Mouse (Mus musculus): ENCODE data around the gene Ambra1. TPM values are rescaled to one million over a fixed set of nuclear protein-coding genes. Genes with fewer than 3 reads are reported as not detected.

Ambra1 gene
- total RNA-seq, 2 experiments from 2014 or later, result 50.5 to 52.3 TPM

DNA sequence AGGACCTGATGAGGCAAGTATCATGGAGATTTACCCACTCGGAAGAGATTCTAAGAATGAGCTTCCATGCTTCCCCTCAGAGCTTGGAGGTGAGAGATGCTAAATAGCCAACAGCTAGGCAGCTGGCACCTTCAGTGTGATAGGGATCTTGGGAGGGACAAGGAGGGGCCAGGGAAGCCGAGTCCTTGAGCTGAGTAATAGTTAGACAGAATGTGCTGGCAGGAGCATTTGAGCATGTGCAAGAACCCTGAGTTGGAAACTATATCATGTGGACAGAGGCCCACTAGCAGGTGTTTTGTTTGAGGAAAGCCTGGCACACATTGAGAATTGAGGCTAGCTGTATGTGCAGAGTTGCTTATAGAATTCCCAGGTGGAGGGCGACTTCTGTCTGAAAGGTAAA lies 182.7 kb downstream of the Ambra1 start:
- intact Hi-C loops (cut with DNase I), result no loop called here
- DNase-seq (ENCODE audit: low spot score in 2 of 2), result no peak

DNA sequence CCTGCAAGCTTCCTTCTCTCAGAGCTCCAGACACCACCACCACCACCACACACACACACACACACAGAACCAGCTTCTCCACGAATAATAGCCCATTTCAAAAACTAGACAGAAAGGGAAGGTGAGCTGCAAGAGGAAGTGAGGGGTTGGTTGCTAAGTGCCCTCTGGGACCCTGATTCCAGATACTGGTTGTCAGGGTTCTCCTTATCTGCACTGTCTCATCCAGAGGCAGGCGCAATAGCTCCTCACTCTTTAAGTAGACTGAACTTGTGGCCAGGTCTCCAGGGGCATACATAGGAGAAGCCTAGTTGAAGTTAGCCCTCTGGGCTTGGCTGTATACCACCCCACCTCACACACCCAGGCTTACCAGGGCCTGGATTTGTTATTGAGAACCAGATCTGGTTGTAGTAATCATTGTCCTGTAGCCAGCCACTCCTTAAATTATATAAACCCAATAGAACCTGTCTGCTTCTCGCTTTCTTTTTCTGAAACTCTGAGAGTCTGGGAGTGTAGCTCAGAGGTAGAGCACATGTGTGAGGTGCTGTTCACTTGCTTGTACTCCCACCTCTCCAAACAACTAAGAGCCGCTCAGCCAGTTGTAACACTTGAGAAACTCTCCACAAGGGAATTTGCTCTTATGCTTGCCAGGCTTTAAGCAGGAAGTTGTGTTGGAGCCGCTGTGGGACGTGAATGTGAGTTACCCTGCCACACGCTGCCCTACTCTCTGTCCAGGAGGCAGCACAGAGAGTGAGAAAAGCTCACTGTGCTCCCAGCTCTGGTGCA lies 183.6 kb downstream of the Ambra1 start:
- DNase-seq (ENCODE audit: low spot score in 2 of 2), result no peak
- intact Hi-C loops (cut with DNase I), result no loop called here

DNA sequence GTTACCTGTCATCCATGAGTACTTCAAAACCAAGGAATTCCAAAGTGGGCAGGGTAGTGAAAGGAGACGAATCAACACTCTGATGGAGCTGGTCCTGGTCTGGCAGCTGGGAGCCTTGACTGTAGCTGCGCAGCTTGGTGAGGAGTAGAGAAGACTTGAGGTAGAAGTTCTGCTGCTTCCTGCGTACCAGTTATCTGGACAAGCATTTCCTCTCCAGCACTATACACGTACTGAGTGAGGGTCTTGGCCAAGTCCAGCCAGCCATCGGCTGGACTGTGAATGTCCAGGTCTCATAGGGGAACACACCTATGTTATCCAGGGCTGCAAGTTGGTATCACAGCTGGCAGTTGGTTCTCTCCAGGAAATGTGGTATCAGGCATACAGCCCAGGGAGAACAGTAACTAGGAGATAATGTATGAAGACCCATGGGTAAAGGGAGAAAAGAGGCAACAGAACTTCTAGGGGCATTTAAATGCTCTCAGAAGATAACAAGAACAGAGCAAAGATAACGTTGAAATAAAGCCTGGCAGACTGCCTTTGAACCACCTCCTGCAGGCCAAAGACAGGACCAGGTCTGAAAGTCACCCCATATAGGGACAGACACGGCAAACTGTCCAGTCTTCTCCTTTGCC lies 186.5 kb downstream of the Ambra1 start:
- intact Hi-C loops (cut with DNase I), result no loop called here
- DNase-seq (ENCODE audit: low spot score in 2 of 2), result no peak

DNA sequence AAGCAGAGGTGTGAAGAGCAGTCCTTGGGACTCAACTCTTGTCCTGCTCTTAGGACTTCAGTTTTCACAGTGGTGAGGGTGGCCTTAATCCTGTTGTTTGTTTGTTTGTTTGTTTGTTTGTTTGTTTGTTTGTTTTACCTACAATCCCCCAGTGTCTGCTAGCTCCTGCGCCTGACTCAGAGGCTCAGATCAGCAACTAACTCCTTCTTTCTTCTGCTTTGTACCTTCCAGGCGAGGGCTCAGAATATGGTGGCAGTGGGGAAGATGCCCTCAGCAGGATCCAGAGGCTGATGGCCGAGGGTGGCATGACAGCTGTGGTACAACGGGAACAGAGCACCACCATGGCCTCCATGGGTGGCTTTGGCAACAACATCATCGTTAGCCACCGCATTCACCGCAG lies 187.2 kb downstream of the Ambra1 start:
- intact Hi-C loops (cut with DNase I), result no loop called here
- DNase-seq (ENCODE audit: low spot score in 2 of 2), result no peak

DNA sequence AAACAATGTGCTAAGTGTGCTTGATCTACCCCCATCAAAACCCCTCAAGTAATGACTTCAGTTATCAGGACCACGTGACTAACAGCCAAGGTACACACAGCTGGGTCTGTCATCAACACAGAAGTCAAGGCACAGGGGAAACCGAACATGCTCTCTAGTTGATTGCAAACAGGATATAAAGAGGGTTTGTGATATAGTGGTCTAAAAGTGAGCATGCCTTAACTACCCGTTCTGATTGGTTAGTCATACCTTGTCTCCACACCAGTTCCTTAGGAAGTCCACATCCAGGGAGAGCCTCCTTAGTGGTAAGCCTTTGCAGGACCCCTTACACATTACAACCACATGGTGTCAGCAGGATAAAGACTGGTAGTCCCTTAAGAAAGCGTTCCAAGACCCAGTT lies 190.2 kb downstream of the Ambra1 start:
- intact Hi-C loops (cut with DNase I), result no loop called here
- DNase-seq (ENCODE audit: low spot score in 2 of 2), result no peak

DNA sequence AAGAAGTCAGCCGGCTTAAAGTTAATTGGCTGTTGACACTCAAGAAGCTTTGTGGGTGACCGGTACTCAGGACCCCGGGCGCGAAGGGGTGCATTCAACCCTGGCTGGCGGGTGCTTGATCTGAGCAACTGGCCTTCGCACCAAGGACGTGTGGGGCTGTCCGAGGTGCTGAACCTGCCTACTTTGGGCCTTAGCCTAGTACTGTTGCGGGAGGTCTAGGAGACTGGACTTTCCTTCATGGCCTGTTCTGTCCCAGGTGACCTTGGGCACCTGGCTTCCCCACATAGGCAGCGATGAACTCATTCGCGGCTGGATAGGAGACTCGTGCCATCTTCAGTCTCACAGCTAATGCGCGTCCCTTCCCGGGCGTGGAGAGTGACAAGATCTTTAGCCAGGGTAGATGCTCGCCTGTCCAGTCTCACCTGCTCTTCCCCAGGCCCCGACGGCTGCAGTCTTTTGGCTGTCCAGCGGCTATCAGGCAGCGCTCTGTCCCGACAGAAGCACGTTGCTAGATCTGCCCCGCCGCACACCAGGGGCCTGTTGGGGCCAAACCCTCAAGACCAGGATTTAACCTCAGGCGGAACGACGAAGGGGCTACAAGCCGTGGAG lies 191.4 kb downstream of the Ambra1 start:
- intact Hi-C loops (cut with DNase I), result no loop called here
- no peak for DNase-seq (ENCODE audit: low spot score in 2 of 2)

DNA sequence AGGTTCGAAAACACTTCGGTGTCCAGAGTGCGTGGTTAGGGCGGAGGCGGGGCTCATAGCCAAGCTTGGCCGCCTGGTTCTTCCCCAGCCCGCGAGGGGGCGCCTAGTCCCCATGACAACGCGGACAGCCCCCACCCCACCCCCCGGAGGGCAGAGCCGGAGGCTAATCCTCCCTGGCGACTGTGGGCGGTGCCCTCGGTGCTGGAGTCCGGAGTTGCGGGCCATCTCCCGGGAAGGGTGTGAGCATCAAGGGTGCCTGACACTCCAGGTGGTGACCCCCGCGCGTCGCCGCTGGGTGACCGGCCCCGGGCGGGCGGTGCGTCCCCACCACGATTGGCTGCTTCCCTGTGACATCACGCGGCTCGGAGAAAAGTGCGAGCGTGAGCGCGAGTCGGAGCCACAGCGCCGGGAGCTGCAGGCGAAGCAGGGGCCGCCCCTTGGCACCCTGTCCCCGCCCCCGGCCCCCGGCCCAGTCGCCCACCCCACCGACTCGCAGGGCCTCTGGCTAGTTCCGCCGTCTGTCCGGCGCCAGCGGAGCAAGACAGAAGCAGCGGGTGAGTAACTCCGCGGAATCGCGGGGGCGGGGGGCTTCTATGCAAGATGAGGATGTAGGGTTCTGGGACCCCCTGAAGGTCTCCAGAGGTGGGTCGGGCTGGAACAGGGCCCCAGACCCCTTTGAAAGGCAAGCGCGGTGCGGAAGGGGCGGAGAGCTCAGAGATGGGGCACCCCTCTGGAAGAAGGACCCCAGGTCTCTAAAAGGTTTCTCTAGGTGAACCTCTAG lies 192.0 kb downstream of the Ambra1 start:
- intact Hi-C loops (cut with DNase I), result loop anchor here (2.0 kb wide), 1 partner anchor 211 kb away; the partner anchor contains the start of genes Atg13 and Harbi1

DNA sequence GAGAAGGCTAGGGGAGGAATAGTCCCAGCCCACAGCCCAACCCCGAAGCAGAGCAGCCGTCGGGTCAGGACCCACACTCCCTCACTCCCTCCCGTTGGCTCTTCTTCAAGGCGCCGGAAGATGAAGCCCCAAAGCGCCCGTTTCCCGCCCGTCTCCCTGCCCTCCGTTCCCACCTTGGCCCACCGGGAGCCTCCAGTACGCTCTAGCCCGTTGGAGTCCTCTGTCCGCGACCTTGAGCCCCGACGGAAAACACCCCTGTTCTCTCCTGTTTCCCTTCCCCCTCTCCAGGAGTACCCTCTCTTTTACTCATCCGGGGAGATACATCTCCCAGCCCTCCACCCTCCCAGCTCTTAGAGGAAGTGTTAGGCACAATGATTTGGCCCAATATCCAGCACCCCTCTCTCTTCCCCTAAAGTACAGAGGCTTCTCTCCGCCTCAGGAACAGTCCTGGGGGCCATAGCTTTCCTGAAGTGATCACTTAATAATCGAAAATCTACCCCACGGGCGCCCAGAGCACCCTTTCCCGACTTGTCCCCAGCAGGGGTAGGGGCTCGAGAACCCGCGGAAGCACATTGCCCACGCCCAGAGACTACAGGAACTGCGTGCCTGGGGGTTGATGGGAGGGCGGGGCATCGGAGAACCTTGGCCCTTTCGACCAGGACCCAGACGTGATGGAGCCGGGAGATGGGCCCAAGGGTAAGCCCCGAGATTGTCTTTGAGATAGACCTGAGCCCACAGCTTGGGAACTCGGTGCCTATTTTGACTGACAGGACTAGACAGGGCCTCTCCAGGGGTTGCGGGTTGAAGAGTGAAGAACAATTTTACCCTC lies 192.9 kb downstream of the Ambra1 start:
- DNase-seq (ENCODE audit: low spot score in 2 of 2), result no peak
- intact Hi-C loops (cut with DNase I), result loop anchor here (2.0 kb wide), 1 partner anchor 212 kb away; the partner anchor contains the start of genes Atg13 and Harbi1

More for the DNA sequence above, 192.0 kb downstream of the Ambra1 start:
- DNase-seq (ENCODE audit: low spot score in 2 of 2), result peak; percentile 87 to 88

DNA sequence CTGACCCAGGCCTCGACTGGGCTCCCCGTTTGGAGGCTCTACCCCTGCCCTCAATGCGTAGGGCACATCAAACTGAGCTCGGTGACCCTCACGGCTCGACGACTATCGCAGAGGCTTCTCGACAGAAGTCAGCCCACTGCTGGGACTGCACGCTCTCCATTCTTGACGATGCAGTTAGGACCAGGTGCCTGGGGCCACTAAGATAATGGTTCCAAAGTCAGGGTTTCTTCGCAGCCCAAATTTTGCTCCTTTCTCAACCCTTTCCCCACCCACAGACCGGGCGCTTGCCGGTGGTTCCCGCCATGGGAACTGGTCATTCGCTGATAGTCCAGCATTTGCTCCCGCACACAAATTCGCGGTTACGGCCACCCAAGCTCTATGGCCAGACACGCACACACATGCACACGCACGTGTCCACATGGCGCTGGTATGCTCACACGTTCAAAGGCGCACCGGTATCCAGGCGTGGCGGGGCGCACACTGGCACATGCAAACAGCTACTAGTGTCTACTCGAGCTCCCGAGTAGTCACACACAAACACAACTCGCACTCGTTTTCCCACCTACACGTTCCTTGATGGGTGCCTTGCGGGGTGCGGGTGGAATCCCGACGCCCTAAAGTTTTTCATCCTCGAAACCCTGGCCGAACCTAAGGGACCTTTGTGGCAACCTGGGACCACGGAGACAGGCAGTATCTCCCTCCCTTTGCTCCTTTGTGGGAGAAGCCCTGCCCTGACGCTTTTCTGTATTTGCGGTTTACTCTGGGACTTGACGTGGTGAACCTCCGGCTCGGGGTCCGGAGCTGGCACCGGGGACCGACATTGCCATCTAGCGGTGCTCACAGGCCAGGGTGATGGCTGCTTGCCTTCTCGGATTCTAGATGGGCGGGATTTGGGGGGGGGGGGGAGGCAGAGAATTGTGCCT lies 193.7 kb downstream of the Ambra1 start:
- DNase-seq (ENCODE audit: low spot score in 2 of 2), result peak in 1 of 2 experiments; percentile 83
- intact Hi-C loops (cut with DNase I), result loop anchor here (1.0 to 2.0 kb wide), 2 partner anchors 144 to 213 kb away; partner anchors contain the start of genes Atg13 and Harbi1

DNA sequence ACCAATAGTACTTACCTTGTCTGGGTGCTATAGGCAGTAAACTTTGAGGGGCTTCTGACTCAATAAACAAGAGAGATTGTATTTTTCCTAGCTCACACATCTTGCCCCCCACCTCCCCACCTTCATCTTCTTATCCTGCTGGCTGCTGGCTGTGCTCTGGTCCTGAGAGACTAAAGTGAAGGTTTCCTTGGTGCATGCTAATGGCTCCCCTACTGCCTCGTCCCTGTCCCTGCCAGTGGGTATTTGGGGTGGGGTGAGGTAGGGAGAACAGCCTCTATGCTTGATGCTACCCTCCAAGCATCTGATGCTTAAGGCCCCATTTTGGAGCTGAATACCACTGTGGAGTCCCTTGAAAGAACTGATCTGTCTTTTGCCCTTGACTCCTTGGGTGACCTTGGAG lies 194.8 kb downstream of the Ambra1 start:
- intact Hi-C loops (cut with DNase I), result loop anchor here (1.0 to 5.0 kb wide), 2 partner anchors 38 to 145 kb away; no protein-coding TSS in a partner anchor
- DNase-seq (ENCODE audit: low spot score in 2 of 2), result peak in 1 of 2 experiments; percentile 6

DNA sequence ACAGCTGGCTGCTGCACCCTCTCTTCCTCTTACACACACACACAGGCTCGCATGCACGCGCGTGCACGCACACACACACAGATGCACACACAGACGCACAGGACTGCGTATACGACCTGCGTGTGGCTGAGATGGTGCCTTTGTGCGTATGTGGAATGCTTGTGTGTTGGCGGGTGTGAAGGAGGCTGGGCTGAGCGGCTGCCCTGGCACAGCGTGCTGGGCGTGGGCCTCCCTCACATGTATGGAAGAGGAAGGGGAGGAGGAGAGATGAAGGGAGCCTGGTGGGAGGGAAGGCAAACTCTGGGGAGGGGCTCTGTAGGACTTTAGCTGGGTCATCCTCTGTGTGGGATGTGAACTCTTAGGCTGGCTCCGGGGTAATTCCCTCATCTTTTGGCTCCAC lies 195.5 kb downstream of the Ambra1 start:
- intact Hi-C loops (cut with DNase I), result loop anchor here (5.0 kb wide), 1 partner anchor 37 kb away; no protein-coding TSS in a partner anchor
- DNase-seq (ENCODE audit: low spot score in 2 of 2), result peak in 1 of 2 experiments; percentile 93

DNA sequence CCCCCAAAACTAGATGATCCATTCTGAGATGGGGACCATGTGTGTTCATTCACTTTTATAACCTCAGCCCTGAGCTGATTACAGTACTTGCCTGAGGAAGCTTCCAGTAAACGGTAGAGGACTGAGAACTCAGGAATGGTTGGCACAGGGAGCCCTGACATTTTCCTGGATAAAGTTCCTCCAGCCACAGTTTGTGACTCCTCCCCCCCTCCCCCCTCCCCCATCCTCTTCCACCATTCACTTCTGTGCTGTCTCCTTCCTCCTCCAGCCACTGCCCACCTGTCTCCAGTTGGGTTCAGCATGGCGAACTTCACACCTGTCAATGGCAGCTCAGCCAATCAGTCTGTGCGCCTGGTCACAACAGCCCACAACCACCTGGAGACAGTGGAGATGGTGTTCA lies 197.0 kb downstream of the Ambra1 start, which contains the start of gene Chrm4:
Gene Chrm4, plus strand, starts transcription at position 301 of the 400 bp plus-strand sequence.
- intact Hi-C loops (cut with DNase I), result loop anchor here (5.0 kb wide), 1 partner anchor 35 kb away; no protein-coding TSS in a partner anchor
- no peak for DNase-seq (ENCODE audit: low spot score in 2 of 2)

DNA sequence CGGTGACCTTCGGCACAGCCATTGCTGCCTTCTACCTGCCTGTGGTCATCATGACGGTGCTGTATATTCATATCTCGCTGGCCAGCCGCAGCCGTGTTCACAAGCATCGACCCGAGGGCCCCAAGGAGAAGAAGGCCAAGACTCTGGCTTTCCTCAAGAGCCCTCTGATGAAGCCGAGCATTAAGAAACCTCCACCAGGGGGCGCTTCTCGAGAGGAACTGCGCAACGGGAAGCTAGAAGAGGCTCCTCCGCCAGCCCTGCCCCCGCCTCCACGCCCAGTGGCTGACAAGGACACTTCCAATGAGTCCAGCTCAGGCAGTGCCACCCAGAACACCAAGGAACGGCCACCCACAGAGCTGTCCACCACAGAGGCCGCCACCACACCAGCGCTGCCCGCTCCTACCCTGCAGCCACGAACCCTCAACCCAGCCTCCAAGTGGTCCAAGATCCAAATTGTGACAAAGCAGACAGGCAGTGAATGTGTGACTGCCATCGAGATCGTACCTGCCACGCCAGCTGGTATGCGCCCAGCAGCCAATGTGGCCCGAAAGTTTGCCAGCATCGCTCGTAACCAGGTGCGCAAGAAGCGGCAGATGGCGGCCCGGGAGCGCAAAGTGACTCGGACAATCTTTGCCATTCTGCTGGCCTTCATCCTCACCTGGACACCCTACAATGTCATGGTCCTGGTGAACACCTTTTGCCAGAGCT lies 198.0 kb downstream of the Ambra1 start:
- intact Hi-C loops (cut with DNase I), result loop anchor here (5.0 kb wide), 1 partner anchor 34 kb away; no protein-coding TSS in a partner anchor
- DNase-seq (ENCODE audit: low spot score in 2 of 2), result peak; percentile 80 to 86

DNA sequence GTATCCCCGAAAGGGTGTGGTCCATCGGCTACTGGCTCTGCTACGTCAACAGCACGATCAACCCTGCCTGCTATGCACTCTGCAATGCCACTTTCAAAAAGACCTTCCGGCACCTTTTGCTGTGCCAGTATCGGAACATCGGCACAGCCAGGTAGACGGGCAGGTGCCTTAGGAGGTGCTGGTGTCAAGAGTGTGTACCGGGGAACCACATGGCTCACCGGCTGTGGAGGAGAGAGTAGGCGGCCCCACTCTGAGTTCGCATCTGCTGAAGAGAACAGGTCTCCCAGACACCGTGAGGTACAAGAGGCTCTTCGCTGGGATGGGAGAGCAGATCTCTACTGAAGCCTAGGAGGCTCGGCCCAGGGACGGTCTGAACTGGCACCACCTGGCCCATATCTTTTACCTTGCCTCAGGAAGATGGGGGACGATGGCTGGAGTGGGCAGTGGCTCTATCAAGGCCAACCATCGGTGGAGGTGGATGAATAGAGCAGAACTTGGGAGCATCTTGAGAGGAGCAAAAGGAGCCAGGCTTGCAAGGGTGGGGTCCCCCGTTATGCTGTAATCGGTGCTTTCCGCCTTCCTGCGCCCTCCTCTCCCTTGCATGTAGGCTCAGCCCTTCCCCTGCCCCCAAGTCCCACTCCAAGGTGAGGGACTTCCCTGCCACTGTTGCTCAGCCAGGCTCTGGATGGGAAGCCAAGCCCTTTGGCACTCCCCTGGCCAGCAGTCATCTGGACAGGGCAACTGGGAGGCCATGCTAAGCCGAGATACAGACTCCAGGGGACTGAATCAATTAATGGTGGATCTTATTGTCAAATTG lies 198.8 kb downstream of the Ambra1 start:
- intact Hi-C loops (cut with DNase I), result loop anchor here (5.0 kb wide), 1 partner anchor 34 kb away; no protein-coding TSS in a partner anchor
- peak; percentile 20 to 60 for DNase-seq (ENCODE audit: low spot score in 2 of 2)

DNA sequence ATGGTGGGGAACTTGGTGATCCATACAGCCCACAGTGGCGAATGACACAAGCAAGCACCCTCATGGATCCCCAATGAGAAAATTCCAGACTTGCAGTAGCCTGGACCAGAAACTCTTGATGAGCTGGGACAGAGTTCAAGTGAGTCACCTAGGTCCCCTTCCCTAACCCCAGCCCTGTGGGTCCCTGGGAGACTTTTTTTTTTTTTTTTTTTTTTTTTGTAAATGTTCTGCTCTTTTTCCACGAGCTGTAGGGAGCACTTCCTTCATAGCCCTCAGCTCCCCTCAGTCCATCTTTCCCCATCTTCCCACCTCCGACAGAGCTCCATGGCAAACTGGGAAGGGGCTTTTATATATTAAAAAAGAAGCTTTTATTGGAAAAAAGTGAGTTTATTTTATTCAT lies 199.5 kb downstream of the Ambra1 start:
- no peak for DNase-seq (ENCODE audit: low spot score in 2 of 2)
- intact Hi-C loops (cut with DNase I), result loop anchor here (5.0 kb wide), 1 partner anchor 33 kb away; no protein-coding TSS in a partner anchor

DNA sequence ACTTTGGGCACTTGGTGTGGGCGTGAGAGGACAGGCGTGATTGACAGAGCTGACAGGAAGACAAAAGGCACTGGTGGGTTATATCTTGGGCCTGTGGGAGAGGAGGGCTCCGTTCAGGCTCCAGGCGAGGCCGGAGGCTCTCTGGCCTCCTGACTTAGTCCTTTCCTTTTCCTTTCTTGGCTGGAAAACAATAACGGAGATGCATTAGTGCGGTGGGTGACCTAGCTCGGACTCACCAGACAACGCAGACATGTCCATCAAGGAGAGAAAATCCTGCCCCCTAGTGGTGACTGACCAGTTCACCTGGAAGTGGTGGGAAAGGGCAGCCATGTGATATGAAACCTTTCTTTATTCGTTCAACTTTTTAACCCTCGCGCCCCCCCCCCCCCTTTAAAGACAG lies 200.0 kb downstream of the Ambra1 start:
- intact Hi-C loops (cut with DNase I), result loop anchor here (5.0 kb wide), 1 partner anchor 32 kb away; no protein-coding TSS in a partner anchor
- DNase-seq (ENCODE audit: low spot score in 2 of 2), result peak; percentile 45 to 69

All from left cerebral cortex, postnatal 25 days (tissue).